Mouse (Mus musculus) cortical plate, adult 2 months (tissue): ENCODE results near the gene Prop1.

Source experiments
- CTCF ChIP-seq: fragments of 200-500 bp; IDR thresholded peaks from 2 replicates; pipeline ENCODE4 v1.5.1; 2011; ENCODE audit warnings: mild to moderate bottlenecking, control low read depth, low read length; ENCODE audit not compliant: insufficient read depth; ENCODE audit errors: extremely low read depth
- POLR2A ChIP-seq: fragments of 200-500 bp; IDR thresholded peaks from 2 replicates; pipeline ENCODE4 v1.6.1; 2011; ENCODE audit warnings: mild to moderate bottlenecking, low read length, control low read depth; ENCODE audit not compliant: insufficient read depth; ENCODE audit errors: extremely low read depth

DNA sequence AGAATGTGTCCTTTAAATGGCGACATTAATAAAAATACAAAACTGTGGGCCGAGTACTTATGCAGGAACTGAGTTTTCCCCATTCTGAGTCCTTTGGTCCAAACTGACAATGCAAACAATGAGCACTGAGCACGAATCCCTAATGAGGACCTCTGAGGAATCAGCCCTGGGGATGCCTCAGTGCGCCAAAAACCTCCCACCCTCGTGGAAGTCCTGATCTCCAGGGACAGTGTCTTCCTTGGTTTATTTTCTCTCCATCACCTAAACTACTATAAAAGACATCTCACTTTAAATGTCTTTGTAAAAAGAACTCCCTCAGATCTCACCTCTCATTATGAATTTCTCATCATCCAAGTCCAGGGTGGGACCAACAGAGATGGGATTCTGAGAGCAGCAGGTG is 28.1 kb upstream of the Prop1 start, which contains the start of gene Olfr1377:
- TF ChIP-seq POLR2A (no peak), CTCF (no peak)
